Mouse (Mus musculus) heart, adult 2 months (tissue): ENCODE data around the gene Pla1a.

Experiments
- CTCF ChIP-seq: fragments of 200-600 bp; IDR thresholded peaks from 2 replicates; pipeline ENCODE4 v1.8.1; 2022; ENCODE audit warnings: antibody characterized with exemption, mild to moderate bottlenecking, moderate library complexity
- EP300 ChIP-seq: fragments of 200-500 bp; IDR thresholded peaks from 2 replicates; pipeline ENCODE4 v1.6.1; 2011; ENCODE audit warnings: low read depth, low read length, control low read depth; ENCODE audit not compliant: insufficient read depth
- POLR2A ChIP-seq: fragments of 200-500 bp; IDR thresholded peaks from 2 replicates; pipeline ENCODE4 v1.6.1; 2011; ENCODE audit warnings: mild to moderate bottlenecking, low read depth, low read length, control low read depth; ENCODE audit not compliant: insufficient read depth

DNA sequence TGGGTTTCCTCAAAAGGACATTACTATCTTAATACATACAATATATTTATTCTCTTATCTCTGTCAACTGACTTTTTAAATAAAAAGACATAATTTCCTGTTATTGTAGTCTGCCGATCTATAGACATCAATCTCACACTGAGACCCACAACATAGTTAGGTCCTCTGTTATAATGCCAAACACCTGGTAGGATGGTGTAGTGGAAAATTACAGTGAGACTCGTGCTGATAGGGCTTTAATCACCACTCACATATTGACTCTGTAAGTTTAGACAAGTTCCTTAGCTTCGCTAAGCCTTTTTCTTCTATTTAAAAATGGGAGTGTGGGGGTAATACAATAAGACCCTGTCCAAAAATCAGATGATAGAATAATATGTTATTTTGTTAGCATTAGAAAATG is 73.1 kb downstream of the Pla1a start:
- TF ChIP-seq CTCF (no peak), POLR2A (no peak), EP300 (no peak)
